Mouse (Mus musculus) kidney, postnatal 25 days (tissue): Measurements from ENCODE around the gene Sult2a5.

Source experiments
- DNase-seq, 2 experiments: peaks; one replicate each; pipeline ENCODE4 v3.0.0; 2021; ENCODE audit warnings: mixed read lengths in 2 of 2

The Sult2a5 gene

DNA sequence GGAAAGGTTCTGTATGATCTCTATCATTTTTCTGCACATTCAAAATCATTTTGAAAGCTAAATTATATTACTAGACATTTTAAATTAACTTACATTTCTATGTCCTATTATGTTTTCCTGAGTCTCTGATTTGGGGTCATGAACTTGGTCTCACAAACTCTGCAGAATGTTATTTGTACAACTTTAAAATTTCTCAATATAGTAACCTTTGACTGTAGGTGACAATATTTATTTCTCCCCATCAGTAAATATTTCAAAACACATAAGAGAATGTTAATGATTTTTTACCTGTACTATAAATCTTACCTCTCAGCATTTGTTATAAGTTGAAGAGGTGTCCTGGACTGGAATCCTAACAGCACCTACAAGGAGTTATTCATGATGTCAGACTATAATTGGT, at the start of gene Sult2a5:
Sult2a5 (plus strand) TSS at position 301 of the 400 bp plus-strand sequence.
- no peak for DNase-seq
